Comparison of ENCODE assay signal across 9 mouse cellular contexts in genomic region chr8:92855171-92855894, GRCm38 (mm10). TPM values are rescaled to one million over a fixed set of nuclear protein-coding genes. Genes with fewer than 3 reads are reported as not detected.
DNase-seq lines count a peak whose midpoint lies in the region; ATAC-seq and TF ChIP-seq lines count a peak whose summit lies in the region.
"Had no signal": no experiment of that assay in that cellular context is flagged by ENCODE, and none has a peak within 500 bp of the region (broad histone marks: within the 10 kb centered on the region; RNA-seq: fewer than 3 reads in every experiment).

Gene Lpcat2 (plus strand): TSS chr8:92855339.

- no peaks in the 10 kb centered on the region for H3K36me3 ChIP-seq in ES-Bruce4 (ENCODE audit: control insufficient read depth, insufficient read depth, low read length, poor library complexity, severe bottlenecking)
- H3K36me3 ChIP-seq in forebrain, postnatal 0 days (ENCODE audit: insufficient read depth) = no peaks in the 10 kb centered on the region
- H3K36me3 ChIP-seq in neural tube, embryonic 13.5 days = no peaks in the 10 kb centered on the region
- H3K36me3 ChIP-seq in stomach, postnatal 0 days (ENCODE audit: control insufficient read depth, insufficient read depth, low read length) = no peaks in the 10 kb centered on the region

- H3K4me1 ChIP-seq in ES-Bruce4 (ENCODE audit: control insufficient read depth, insufficient read depth, low read length) = no peaks in the 10 kb centered on the region
- H3K4me1 ChIP-seq in forebrain, postnatal 0 days (ENCODE audit: insufficient read depth) = peaks cover 3% of the 10 kb centered on the region; the same call in 1 of the 2 replicates
- peaks cover 37% of the 10 kb centered on the region for H3K4me1 ChIP-seq in neural tube, embryonic 13.5 days (replicated peaks)
- peaks cover 2% of the 10 kb centered on the region; the same call in 1 of the 2 replicates for H3K4me1 ChIP-seq in stomach, postnatal 0 days (replicated peaks; ENCODE audit: control insufficient read depth, insufficient read depth)

- no peak within 1 kb of the TSS for H3K27ac ChIP-seq in ES-Bruce4 (ENCODE audit: insufficient read depth, low read length)
- peak within 1 kb of the TSS; percentile 21; the same call in 1 of the 2 replicates for H3K27ac ChIP-seq in forebrain, postnatal 0 days (ENCODE audit: low read depth, low read length)
- H3K27ac ChIP-seq in neural tube, embryonic 13.5 days (replicated peaks) = 0 out of 2 replicates have a peak within 1 kb of the TSS, but pooled peaks have one; percentile 13
- peak within 1 kb of the TSS; percentile 56; the same call in 1 of the 2 replicates for H3K27ac ChIP-seq in stomach, postnatal 0 days (replicated peaks)

- peak within 1 kb of the TSS; percentile 73 for H3K4me2 ChIP-seq in forebrain, postnatal 0 days (ENCODE audit: low read depth)
- peak within 1 kb of the TSS; percentile 68 for H3K4me2 ChIP-seq in neural tube, embryonic 13.5 days
- peak within 1 kb of the TSS; percentile 92 for H3K4me2 ChIP-seq in stomach, postnatal 0 days (replicated peaks; ENCODE audit: low read depth)

- H3K4me3 ChIP-seq in ES-Bruce4 (ENCODE audit: low read depth, low read length) = peak within 1 kb of the TSS; percentile 90
- H3K4me3 ChIP-seq in forebrain, postnatal 0 days (ENCODE audit: low read depth, low read length) = peak within 1 kb of the TSS; percentile 67
- peak within 1 kb of the TSS; percentile 67 for H3K4me3 ChIP-seq in neural tube, embryonic 13.5 days
- H3K4me3 ChIP-seq in stomach, postnatal 0 days (ENCODE audit: low read depth, low read length) = peak within 1 kb of the TSS; percentile 65

- peak; percentile 17 for TF ChIP-seq POLR2A in ES-Bruce4 (IDR thresholded peaks at IDR 0.05; ENCODE audit: insufficient read depth, low read length)

- 1% methylated on average over 50 of the region's 50 CpGs for WGBS in forebrain, postnatal 0 days
- under 1% methylated on average over 50 of the region's 50 CpGs for WGBS in neural tube, embryonic 13.5 days
- 1% methylated on average over 49 of the region's 50 CpGs for WGBS in stomach, postnatal 0 days

- intact Hi-C loops in heart, postnatal 36 days (cut with DNase I) = no loop called here

- H3K9me3 ChIP-seq in ES-Bruce4 (replicated peaks; ENCODE audit: control insufficient read depth, insufficient read depth, low read length, poor library complexity, severe bottlenecking) = 0 out of 2 replicates have a peak, but pooled peaks cover 2% of the 10 kb centered on the region
- H3K9me3 ChIP-seq in forebrain, postnatal 0 days (ENCODE audit: low read length) = no peaks in the 10 kb centered on the region
- 0 out of 2 replicates have a peak, but pooled peaks cover 5% of the 10 kb centered on the region for H3K9me3 ChIP-seq in neural tube, embryonic 13.5 days
- no peaks in the 10 kb centered on the region for H3K9me3 ChIP-seq in stomach, postnatal 0 days (ENCODE audit: control insufficient read depth, low read length)

- no peak for TF ChIP-seq EP300 in ES-Bruce4 (IDR thresholded peaks at IDR 0.05; ENCODE audit: insufficient read depth, low read depth, low read length)
- no peak for TF ChIP-seq EP300 in stomach, postnatal 0 days (optimal IDR thresholded peaks at IDR 0.05)

- no peak for TF ChIP-seq CTCF in ES-Bruce4 (IDR thresholded peaks at IDR 0.05; ENCODE audit: low read depth, low read length)
- TF ChIP-seq CTCF in forebrain, postnatal 0 days (IDR thresholded peaks at IDR 0.05; ENCODE audit: low read depth) = no peak
- no peak for TF ChIP-seq CTCF in stomach, postnatal 0 days (IDR thresholded peaks at IDR 0.05; ENCODE audit: low read depth)

- H3K9ac ChIP-seq in ES-Bruce4 (ENCODE audit: low read depth, poor library complexity, severe bottlenecking) = peak within 1 kb of the TSS; percentile 85
- peak within 1 kb of the TSS; percentile 66 for H3K9ac ChIP-seq in forebrain, postnatal 0 days
- H3K9ac ChIP-seq in neural tube, embryonic 13.5 days = peak within 1 kb of the TSS; percentile 83
- peak within 1 kb of the TSS; percentile 72 for H3K9ac ChIP-seq in stomach, postnatal 0 days (ENCODE audit: low read length)

- DNase-seq in c-Kit-positive CD71-positive TER-119-positive erythroid progenitor cells, embryonic 14.5 days (ENCODE audit: low spot score) = peak; percentile 34
- peak; percentile 82 for DNase-seq in forebrain, postnatal 0 days
- DNase-seq in heart, postnatal 36 days = peak; percentile 56 to 64
- DNase-seq in layer of hippocampus, adult 18-20 months (ENCODE audit: low spot score in 2 of 2) = peak; percentile 74 to 85
- peak; percentile 83 to 90 for DNase-seq in lung, adult 18-20 months
- peak; percentile 94 for DNase-seq in stomach, postnatal 0 days (ENCODE audit: low spot score)

- peaks cover 4% of the 10 kb centered on the region; the same call in 1 of the 2 replicates for H3K27me3 ChIP-seq in ES-Bruce4 (ENCODE audit: control insufficient read depth, insufficient read depth, low read length, poor library complexity, severe bottlenecking)
- no peaks in the 10 kb centered on the region for H3K27me3 ChIP-seq in forebrain, postnatal 0 days (ENCODE audit: insufficient read depth, low read length)
- H3K27me3 ChIP-seq in neural tube, embryonic 13.5 days = peaks cover 26% of the 10 kb centered on the region
- H3K27me3 ChIP-seq in stomach, postnatal 0 days (ENCODE audit: control insufficient read depth, insufficient read depth, low read length) = no peaks in the 10 kb centered on the region
- H3K27me3 ChIP-seq: CH12.LX had no signal

- peak; percentile 75 for ATAC-seq in forebrain, postnatal 0 days
- ATAC-seq in neural tube, embryonic 13.5 days (ENCODE audit: low read depth) = peak; percentile 77
- peak; percentile 88 for ATAC-seq in stomach, postnatal 0 days (ENCODE audit: low FRiP score, low TSS enrichment)

RNA-seq across cellular contexts. Expression of gene Lpcat2, which starts in this region (rescaled TPM):
- polyA plus RNA-seq in ES-Bruce4 (2011; ENCODE audit: insufficient read depth, insufficient read length, low read depth, missing spikeins) = 3.5 and 6.2 TPM in 2 replicates
- total RNA-seq in forebrain, postnatal 0 days (2014; rRNA removed) = 7.2 and 10.3 TPM in 2 replicates
- 7.3 and 9.8 TPM in 2 replicates for polyA plus RNA-seq in forebrain, postnatal 0 days (2015; fragmentation: Nextera tagmentation; extraction: Ambion mirVana)
- total RNA-seq in heart, postnatal 36 days (2021) = 1 to 10 TPM; 1.2 to 1.6 TPM
- 10 to 100 TPM in 1 of 2 experiments, 1 to 10 TPM in 1; 7.5 to 11.4 TPM for total RNA-seq in layer of hippocampus, adult 18-20 months (2021)
- polyA plus RNA-seq in neural tube, embryonic 13.5 days (2015; fragmentation: Nextera tagmentation; extraction: Ambion mirVana) = 11.3 and 13.9 TPM in 2 replicates
- 13.6 and 15.4 TPM in 2 replicates for polyA plus RNA-seq in stomach, postnatal 0 days (2015; fragmentation: Nextera tagmentation; extraction: Ambion mirVana)
- total RNA-seq: CH12.LX had no signal

Comparison
In these comparisons a context has a peak if more than half of its experiments do, and no peak if none do; other contexts are left out.
1. DNase-seq: peak in every context shown above with its lines; median percentile 94 in stomach, postnatal 0 days; 86 in lung, adult 18-20 months; 82 in forebrain, postnatal 0 days; 80 in layer of hippocampus, adult 18-20 months; 60 in heart, postnatal 36 days; 34 in c-Kit-positive CD71-positive TER-119-positive erythroid progenitor cells, embryonic 14.5 days.